Mouse (Mus musculus): ENCODE measurements around the gene Hfm1.

GRCm38 (mm10) chr5:106960451-106960850 lies 34.3 kb upstream of the Hfm1 start:
- TF ChIP-seq FLI1 (IDR thresholded peaks at IDR 0.05; ENCODE audit: low read length) (no peak), GATA1 (IDR thresholded peaks at IDR 0.05; ENCODE audit: borderline replicate concordance, low read length) (no peak)

All from megakaryocyte, embryonic 14.5 days (primary cell).